Mouse (Mus musculus): Measurements from ENCODE around the gene Trp53.
"Not testable (repeated sequence)": the region's sequence is repeated elsewhere in the genome, so short reads cannot be mapped to it uniquely, and the experiment has no call there.

The Trp53 gene

DNA sequence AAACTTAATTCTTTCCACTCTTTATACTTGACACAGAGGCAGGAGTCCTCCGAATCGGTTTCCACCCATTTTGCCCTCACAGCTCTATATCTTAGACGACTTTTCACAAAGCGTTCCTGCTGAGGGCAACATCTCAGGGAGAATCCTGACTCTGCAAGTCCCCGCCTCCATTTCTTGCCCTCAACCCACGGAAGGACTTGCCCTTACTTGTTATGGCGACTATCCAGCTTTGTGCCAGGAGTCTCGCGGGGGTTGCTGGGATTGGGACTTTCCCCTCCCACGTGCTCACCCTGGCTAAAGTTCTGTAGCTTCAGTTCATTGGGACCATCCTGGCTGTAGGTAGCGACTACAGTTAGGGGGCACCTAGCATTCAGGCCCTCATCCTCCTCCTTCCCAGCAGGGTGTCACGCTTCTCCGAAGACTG is at the start of gene Trp53, which contains the start of gene Wrap53:
Gene Trp53, plus strand, starts transcription at position 269 of the 424 bp plus-strand sequence.
Gene Wrap53, minus strand, starts transcription at position 165 of the 424 bp plus-strand sequence.
- peak; percentile 95 for DNase-seq

- not testable (repeated sequence) for DNase-seq
Measured at GRCm38 (mm10) chr11:69530755-69531154, 49.4 kb upstream of the Trp53 start.

- DNase-seq: peak; percentile 31
Measured at GRCm38 (mm10) chr11:69532480-69533150, 47.5 kb upstream of the Trp53 start.

- DNase-seq: no peak
Measured at GRCm38 (mm10) chr11:69534990-69535389, 45.2 kb upstream of the Trp53 start.

- no peak for DNase-seq
Measured at GRCm38 (mm10) chr11:69540700-69541099, 39.5 kb upstream of the Trp53 start.

- DNase-seq: not testable (repeated sequence)
Measured at GRCm38 (mm10) chr11:69541741-69542140, 38.4 kb upstream of the Trp53 start.

- no peak for DNase-seq
Measured at GRCm38 (mm10) chr11:69543598-69543997, 36.6 kb upstream of the Trp53 start.

DNA sequence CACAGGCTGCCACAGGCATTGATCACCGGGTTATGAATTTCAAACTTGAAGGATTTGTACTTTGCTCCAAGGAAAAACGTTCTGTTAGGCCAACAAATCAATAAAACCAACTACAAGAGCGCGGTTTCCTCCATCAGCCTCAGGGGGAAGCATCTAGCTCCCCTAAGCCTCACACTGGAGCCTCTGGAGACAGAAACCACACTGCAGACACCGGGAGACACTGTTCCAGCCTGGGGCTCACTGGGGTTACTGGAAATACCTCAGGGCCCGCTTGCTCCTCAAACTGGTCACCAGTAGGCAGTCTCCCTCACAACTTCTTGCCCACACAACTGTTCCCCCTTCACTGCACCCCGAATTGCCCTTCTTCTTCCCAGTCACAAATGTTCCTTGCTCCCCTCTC is 34.2 kb upstream of the Trp53 start:
- no peak for DNase-seq

- peak; percentile 76 for DNase-seq
Measured at GRCm38 (mm10) chr11:69546423-69547053, 33.6 kb upstream of the Trp53 start.

DNA sequence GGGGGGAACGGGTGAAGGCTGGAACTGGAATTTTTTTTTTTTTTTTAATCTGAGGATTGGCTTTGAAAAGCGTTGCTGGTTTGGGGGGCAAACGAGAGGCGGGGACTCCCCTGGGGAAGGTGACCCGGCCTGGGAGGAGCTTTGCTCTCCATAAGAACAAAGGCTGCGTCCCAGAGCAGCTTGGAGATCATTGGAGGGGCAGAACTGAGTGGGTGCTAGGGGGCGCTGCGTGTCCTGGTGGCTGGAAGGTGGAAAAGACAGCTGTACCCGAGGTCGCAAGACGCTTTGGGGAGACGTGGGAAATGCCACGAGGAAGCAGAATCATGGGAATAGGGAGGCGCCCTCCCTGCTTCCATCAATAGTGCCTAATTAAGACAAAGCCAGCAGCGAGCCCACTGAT is 33.1 kb upstream of the Trp53 start:
- DNase-seq: no peak

GRCm38 (mm10) chr11:69549060-69549656 is 31.0 kb upstream of the Trp53 start, which contains the start of gene Dnah2:
Dnah2 (minus strand) TSS chr11:69549110.
- no peak for DNase-seq

DNA sequence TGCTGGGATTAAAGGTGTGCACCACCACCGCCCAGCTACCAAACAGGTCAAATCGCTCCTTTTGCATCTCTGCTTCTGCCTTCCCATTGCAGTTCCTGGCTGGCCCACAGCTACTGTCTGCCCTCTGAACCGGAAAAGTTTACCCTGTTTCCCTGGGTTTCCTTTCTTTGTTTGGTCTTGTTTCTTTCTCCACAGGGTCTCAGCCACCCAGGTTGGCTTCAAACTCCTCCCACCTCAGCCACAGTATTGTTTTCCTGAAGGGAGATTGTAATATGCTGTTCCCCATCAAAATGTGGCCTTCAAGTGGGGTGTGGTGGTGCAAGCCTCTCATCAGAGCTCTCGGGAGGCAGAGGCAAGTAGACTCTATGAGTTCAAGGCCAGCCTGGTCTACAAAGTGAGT is 28.8 kb upstream of the Trp53 start:
- no peak for DNase-seq

DNA sequence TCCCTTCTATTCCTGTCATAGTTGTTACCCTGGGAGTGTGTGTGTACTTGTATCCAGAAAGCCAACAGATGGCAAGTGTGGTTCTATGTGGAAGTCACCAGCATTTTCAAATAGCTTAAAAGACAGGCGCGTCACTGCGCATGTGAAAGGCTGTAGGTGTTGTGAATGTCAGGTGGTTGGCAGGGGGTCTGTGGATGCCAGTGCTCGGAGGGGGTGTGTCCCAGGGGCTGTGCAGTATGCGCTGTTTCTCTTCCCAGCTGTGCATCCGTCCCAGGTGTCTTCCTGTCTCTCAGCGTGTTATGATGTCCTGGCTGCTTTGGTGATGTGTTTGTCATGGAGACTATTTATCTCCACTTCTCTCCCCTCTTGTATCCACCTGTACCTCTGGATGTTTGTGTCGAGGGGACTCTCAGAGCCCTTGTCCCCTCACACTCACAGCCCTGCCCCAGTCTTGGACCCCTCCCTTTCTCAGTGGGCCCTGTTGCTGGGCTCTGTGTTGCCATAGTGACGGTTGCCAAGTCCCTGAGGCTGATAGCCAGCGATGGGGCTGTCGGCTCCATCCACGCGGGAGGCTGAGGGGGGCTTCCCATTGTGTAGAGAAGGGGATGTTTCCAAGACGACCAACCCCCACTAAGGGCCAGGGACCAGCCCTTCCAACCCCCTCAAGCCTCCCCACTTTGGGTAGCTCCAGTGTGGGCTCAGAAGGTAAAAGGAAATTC is 27.4 kb upstream of the Trp53 start:
- DNase-seq: no peak

DNA sequence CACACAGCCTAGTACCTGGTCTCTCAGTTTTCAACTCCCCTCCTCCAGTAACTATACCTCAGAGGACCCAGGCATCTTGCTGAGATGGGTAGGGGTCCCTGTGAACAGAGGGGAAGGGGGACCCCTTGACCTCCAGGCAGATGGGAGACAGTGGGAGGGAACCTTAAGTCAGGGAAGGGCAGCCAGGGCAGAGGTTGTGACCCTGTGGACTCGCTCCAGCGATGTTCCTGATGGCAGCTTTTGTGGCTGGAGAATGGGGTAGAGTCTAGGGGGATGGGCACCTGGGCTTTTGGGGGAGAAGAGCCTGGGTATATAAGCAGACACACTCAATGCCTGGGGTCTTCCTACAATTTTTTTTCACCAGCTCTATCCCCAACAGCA is 26.8 kb upstream of the Trp53 start:
- DNase-seq: no peak

GRCm38 (mm10) chr11:69554539-69555140 is 25.5 kb upstream of the Trp53 start:
- DNase-seq: no peak

GRCm38 (mm10) chr11:69557381-69557958 is 22.7 kb upstream of the Trp53 start:
- no peak for DNase-seq

DNA sequence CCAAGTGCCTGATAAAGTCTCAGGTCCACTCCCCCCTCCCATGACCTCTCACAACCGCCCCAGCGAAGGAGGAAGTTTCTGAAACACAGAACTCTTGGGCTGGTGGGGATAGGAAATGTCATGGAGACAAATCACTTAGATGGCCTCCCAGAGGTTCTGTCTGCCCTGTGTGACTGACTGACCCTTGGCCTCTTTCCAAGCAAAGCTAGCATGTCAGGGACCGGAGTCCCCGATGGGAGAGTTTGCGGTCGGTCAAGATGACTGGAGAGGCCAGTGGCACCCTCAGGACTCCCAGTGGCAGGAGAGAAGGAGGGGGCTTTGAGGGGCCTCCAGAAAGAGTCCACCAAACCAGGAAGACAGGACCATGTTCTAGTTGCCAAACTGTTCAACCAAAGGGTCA is 21.4 kb upstream of the Trp53 start:
- DNase-seq: no peak

- no peak for DNase-seq
Measured at GRCm38 (mm10) chr11:69559183-69559582, 21.0 kb upstream of the Trp53 start.

DNA sequence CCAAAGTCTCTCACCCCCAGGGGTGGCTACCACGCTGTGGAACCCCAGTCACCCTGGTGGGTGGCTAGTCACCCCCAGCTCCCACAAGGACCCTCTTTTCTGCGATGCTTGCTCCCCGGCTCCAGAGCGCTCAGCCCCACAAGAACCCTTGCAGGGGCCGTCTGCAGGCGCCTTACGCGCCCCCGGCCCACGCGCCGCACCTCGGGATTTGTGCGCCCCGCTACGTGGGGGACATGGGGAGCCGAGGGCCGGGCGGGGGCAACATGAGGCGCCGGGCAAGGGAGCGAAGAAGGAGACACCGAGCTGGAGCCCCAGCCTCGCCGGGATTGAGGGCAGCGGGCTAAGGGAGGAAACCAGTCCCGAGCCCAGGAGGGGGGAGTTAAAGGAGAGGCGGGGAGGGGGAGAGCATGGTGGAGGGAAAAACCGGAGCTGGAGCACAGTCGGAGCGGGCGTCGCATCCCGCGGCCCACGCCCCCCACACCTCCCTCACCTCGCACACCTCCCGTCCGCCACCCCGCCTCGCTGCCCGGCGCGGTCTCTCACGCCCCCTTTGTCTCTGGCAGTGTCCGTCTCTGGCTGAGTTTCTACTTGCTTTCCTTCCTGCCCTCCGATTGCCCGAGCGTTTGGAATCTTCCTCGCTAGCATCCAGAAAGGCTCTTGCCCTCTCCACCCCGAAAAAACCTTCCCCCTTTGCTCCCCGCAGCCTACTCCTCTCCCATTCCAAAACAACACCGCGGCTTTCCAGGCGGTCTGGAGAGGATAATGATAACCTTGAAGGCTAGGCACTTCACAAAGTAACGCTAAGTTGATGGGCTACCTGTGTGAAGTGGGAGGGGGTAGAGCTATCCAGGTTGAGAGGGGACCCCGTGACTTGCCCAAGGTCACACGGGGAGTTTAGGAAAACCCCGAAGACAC is 20.1 kb upstream of the Trp53 start, which contains the start of gene Efnb3:
Gene Efnb3, minus strand, starts transcription at position 355 of the 915 bp plus-strand sequence.
- DNase-seq: no peak

DNA sequence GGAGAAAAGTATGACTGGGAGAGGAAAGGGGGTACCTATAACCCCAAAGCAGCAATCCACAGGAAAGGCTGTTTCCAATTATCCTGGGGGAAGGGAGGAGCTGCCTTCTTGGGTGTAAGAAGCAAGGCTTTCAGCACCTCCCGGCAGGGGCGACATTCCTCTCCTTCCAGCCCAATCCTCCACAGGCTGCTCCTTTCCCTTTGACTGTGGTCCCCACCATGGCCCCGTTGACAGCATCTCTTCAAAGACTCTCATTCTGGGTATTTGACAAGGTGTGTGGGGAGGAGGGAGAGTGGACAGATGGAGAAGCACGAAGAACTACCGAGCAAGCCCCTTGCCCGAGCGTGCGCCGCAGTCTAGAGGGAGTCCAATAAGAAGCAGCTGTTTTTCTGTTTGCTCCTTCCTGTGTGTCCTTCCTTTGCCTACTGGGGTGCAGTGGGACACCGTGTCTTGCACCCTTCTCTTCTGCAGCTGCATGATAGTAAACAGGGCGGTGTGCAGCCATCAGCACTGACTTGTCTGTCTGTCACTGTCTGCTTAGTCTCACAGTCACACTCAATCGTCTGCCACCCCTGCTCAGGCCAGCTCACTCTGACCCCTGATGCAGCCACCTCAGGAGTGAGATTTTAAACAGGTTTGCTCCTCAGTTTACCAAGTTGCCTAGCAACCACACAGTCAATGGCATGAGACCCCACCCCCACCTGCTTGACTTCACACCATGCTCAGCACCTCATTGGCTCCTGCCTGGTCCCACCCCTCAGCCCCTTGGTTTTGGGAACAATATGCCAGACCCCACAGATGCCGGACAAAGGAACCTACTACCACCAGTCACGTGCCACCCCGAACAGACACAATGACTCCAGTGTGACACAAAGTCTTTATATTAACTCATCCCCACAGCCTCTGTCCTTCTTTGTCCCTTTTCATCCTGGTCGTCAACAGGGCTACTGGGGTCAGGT is 19.0 kb upstream of the Trp53 start:
- DNase-seq: no peak
